Mouse (Mus musculus) gastrocnemius, postnatal 10 days (tissue): ENCODE data around the gene Rbbp4. TPM values are rescaled to one million over a fixed set of nuclear protein-coding genes. Genes with fewer than 3 reads are reported as not detected.

Experiments
- DNase-seq: peaks from one replicate; pipeline ENCODE4 v3.0.0; 2021; ENCODE audit warnings: mixed read lengths
- total RNA-seq, 2 experiments: library from RNA; stranded (reverse); gene quantifications; 2 replicates each; pipeline ENCODE4 v1.2.3; 2021

The Rbbp4 gene
- total RNA-seq, 2 experiments from 2014 or later = 96.7 to 98.5 TPM

- DNase-seq = no peak
These were observed 18.0 kb upstream of the Rbbp4 start for GRCm38 (mm10) chr4:129353176-129353575.

GRCm38 (mm10) chr4:129351111-129351510 lies 15.9 kb upstream of the Rbbp4 start:
- no peak for DNase-seq

GRCm38 (mm10) chr4:129350644-129351043 lies 15.5 kb upstream of the Rbbp4 start:
- DNase-seq = peak; percentile 88

GRCm38 (mm10) chr4:129346481-129347154 lies 11.4 kb upstream of the Rbbp4 start:
- no peak for DNase-seq

- no peak for DNase-seq
These were observed 7.5 kb upstream of the Rbbp4 start for GRCm38 (mm10) chr4:129342705-129343104.

GRCm38 (mm10) chr4:129341888-129342287 lies 6.7 kb upstream of the Rbbp4 start:
- no peak for DNase-seq

- no peak for DNase-seq
These were observed 4.6 kb upstream of the Rbbp4 start for GRCm38 (mm10) chr4:129339743-129340142.

- no peak for DNase-seq
These were observed 1.1 kb upstream of the Rbbp4 start for GRCm38 (mm10) chr4:129336291-129336690.

GRCm38 (mm10) chr4:129334677-129335215 lies 424 bp downstream of the Rbbp4 start:
- peak; percentile 68 for DNase-seq

GRCm38 (mm10) chr4:129332846-129333245 lies 2.3 kb downstream of the Rbbp4 start:
- DNase-seq = no peak

GRCm38 (mm10) chr4:129326191-129326590 lies 9.0 kb downstream of the Rbbp4 start:
- no peak for DNase-seq

GRCm38 (mm10) chr4:129324756-129325155 lies 10.4 kb downstream of the Rbbp4 start:
- DNase-seq = no peak

GRCm38 (mm10) chr4:129323491-129323890 lies 11.7 kb downstream of the Rbbp4 start:
- DNase-seq = no peak

GRCm38 (mm10) chr4:129322042-129322441 lies 13.1 kb downstream of the Rbbp4 start:
- no peak for DNase-seq

GRCm38 (mm10) chr4:129320876-129321275 lies 14.3 kb downstream of the Rbbp4 start:
- DNase-seq = no peak

GRCm38 (mm10) chr4:129313886-129314285 lies 21.3 kb downstream of the Rbbp4 start:
- DNase-seq = no peak

GRCm38 (mm10) chr4:129307936-129308335 lies 27.2 kb downstream of the Rbbp4 start:
- no peak for DNase-seq

- no peak for DNase-seq
These were observed 30.9 kb downstream of the Rbbp4 start for GRCm38 (mm10) chr4:129304306-129304705.

- DNase-seq = no peak
These were observed 31.4 kb downstream of the Rbbp4 start for GRCm38 (mm10) chr4:129303816-129304215.

GRCm38 (mm10) chr4:129303401-129303800 lies 31.8 kb downstream of the Rbbp4 start:
- DNase-seq = no peak

GRCm38 (mm10) chr4:129299121-129299520 lies 36.0 kb downstream of the Rbbp4 start:
- no peak for DNase-seq

- DNase-seq = no peak
These were observed 37.4 kb downstream of the Rbbp4 start for GRCm38 (mm10) chr4:129297724-129298123.

- DNase-seq = no peak
These were observed 39.1 kb downstream of the Rbbp4 start for GRCm38 (mm10) chr4:129296066-129296465.

- no peak for DNase-seq
These were observed 40.0 kb downstream of the Rbbp4 start for GRCm38 (mm10) chr4:129295188-129295587.
